Mouse (Mus musculus): ENCODE data around the gene Elk3. TPM values are rescaled to one million over a fixed set of nuclear protein-coding genes. Genes with fewer than 3 reads are reported as not detected.

Elk3 gene
- total RNA-seq, 1 experiment, result 15.7 TPM

DNA sequence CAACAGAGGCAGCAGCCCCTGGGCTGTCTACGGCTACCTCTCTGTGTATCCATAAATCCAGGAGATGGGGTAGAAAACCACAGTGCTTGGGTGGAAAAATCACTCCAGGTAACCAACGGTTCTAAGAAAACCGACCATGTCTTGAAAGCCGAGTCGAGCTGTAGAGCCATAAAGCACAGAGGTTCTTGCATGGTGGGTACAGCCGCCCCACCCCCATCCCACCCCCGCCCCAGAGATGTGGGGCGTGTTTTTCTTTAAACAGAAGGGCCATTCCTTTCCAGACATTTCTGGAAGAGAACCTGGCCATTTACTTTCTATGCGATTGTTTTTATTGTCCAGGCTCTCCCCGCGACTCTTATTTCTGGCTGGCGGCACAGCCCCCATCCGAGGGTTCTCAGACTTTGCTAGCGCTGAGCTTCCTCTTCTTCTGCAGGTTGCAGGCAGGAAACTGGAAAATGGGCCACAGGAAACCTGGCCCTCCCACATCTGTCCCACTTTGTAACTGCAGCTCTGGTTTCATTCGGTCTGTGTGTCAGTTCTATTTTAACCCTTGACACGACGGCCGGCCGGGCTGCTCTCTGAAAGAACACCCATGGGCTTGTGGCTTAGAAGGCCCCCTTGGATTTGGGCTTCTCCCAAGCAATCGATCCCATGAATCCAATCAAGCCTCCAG is 16.3 kb downstream of the Elk3 start:
- DNase-seq (ENCODE audit: low read depth, low spot score), result no peak
- in situ Hi-C loops (cut with MboI; ENCODE audit: low sequenced_read_pairs in 2 of 2, unreplicated experiment in 2 of 2), result loop anchor here in 1 of 2 experiments (5.0 kb wide), 2 partner anchors 73 to 128 kb away; no protein-coding TSS in a partner anchor
- Histone ChIP-seq H3K4me3 (ENCODE audit: insufficient read depth in 1 of 2, low read depth in 1 of 2, low read length in 2 of 2, poor library complexity in 1 of 2, severe bottlenecking in 1 of 2) (no peak overlapping the region), H3K36me3 (ENCODE audit: control insufficient read depth, insufficient read depth, low read length, poor library complexity, severe bottlenecking) (no peaks in the 10 kb centered on the region), H3K9ac (ENCODE audit: insufficient read depth, low read depth, low read length, poor library complexity, severe bottlenecking) (peak overlapping the region; percentile 8; the same call in 1 of the 2 replicates), H3K4me1 (ENCODE audit: control insufficient read depth in 2 of 2, insufficient read depth in 2 of 2, low read length in 2 of 2, poor library complexity in 1 of 2) (peaks cover 8 to 18% of the 10 kb centered on the region in 2 experiments; a peak in 3 of 4 replicates), H3K9me3 (ENCODE audit: control insufficient read depth, insufficient read depth, low read depth, low read length) (no peaks in the 10 kb centered on the region), H3K27ac (ENCODE audit: insufficient read depth, low read depth, low read length, poor library complexity, severe bottlenecking) (peak overlapping the region; percentile 50; the same call in 1 of the 2 replicates)
- TF ChIP-seq CHD2 (IDR thresholded peaks at IDR 0.05; ENCODE audit: low read depth, low read length), result no peak
- no peak for TF ChIP-seq HCFC1 (IDR thresholded peaks at IDR 0.05; ENCODE audit: borderline replicate concordance, insufficient read depth, low read length)
- TF ChIP-seq ZC3H11A (IDR thresholded peaks at IDR 0.05; ENCODE audit: borderline replicate concordance, low read depth, low read length), result no peak
- no peak for TF ChIP-seq MAFK (IDR thresholded peaks at IDR 0.05; ENCODE audit: insufficient read depth, low read depth, low read length)
- TF ChIP-seq ZNF384 (IDR thresholded peaks at IDR 0.05; ENCODE audit: low read depth, low read length), result no peak

DNA sequence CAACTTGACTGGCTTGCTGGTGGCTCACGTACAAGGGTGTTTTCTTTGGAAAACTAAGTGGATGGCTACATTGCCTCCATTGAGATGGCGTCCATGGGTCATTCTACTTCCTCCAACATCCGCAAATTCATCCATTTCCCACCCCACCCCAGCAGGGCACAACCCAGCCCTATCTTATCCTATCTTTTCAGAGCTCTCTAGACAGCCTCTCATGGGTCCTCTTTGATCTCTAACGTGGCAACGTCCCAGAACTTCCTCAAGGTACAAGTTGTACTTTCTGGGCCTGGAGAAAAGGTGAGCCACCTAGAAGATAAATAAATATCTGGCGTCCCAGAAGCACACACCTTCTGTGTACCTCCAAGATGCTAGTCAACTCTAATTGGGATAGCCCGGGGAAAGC is 17.3 kb downstream of the Elk3 start:
- in situ Hi-C loops (cut with MboI; ENCODE audit: low sequenced_read_pairs in 2 of 2, unreplicated experiment in 2 of 2), result loop anchor here in 1 of 2 experiments (5.0 kb wide), 1 partner anchor 129 kb away; no protein-coding TSS in a partner anchor
- Histone ChIP-seq H3K36me3 (ENCODE audit: control insufficient read depth, insufficient read depth, low read length, poor library complexity, severe bottlenecking) (no peaks in the 10 kb centered on the region), H3K4me3 (ENCODE audit: insufficient read depth in 1 of 2, low read depth in 1 of 2, low read length in 2 of 2, poor library complexity in 1 of 2, severe bottlenecking in 1 of 2) (no peak overlapping the region), H3K9me3 (ENCODE audit: control insufficient read depth, insufficient read depth, low read depth, low read length) (no peaks in the 10 kb centered on the region), H3K9ac (ENCODE audit: insufficient read depth, low read depth, low read length, poor library complexity, severe bottlenecking) (no peak overlapping the region), H3K4me1 (ENCODE audit: control insufficient read depth in 2 of 2, insufficient read depth in 2 of 2, low read length in 2 of 2, poor library complexity in 1 of 2) (peaks cover 8 to 18% of the 10 kb centered on the region in 2 experiments; a peak in 3 of 4 replicates), H3K27ac (ENCODE audit: insufficient read depth, low read depth, low read length, poor library complexity, severe bottlenecking) (no peak overlapping the region)
- no peak for DNase-seq (ENCODE audit: low read depth, low spot score)
- TF ChIP-seq CHD2 (IDR thresholded peaks at IDR 0.05; ENCODE audit: low read depth, low read length) (no peak), ZC3H11A (IDR thresholded peaks at IDR 0.05; ENCODE audit: borderline replicate concordance, low read depth, low read length) (no peak), ZNF384 (IDR thresholded peaks at IDR 0.05; ENCODE audit: low read depth, low read length) (no peak), HCFC1 (IDR thresholded peaks at IDR 0.05; ENCODE audit: borderline replicate concordance, insufficient read depth, low read length) (no peak), MAFK (IDR thresholded peaks at IDR 0.05; ENCODE audit: insufficient read depth, low read depth, low read length) (no peak)

DNA sequence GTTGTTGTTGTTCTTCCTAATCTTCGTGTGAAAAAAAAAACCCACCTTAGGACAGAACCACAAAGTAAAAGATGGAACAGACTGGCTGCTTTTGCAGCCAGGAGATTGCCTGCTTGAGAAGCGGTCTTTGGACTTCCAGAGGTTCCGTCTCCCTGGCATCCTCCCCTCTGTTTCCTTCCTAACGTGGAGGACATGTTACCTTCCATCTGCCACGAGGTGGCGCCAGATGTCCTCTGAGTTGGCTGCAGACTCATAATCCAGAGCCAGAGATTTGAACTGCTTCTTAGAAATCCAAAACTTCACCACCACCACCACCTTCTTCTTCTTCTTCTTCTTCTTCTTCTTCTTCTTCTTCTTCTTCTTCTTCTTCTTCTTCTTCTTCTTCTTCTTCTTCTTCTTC is 19.1 kb downstream of the Elk3 start:
- Histone ChIP-seq H3K4me1 (ENCODE audit: control insufficient read depth in 2 of 2, insufficient read depth in 2 of 2, low read length in 2 of 2, poor library complexity in 1 of 2) (peaks cover 4 to 10% of the 10 kb centered on the region in 2 experiments; a peak in 3 of 4 replicates), H3K4me3 (ENCODE audit: insufficient read depth in 1 of 2, low read depth in 1 of 2, low read length in 2 of 2, poor library complexity in 1 of 2, severe bottlenecking in 1 of 2) (no peak overlapping the region), H3K9me3 (ENCODE audit: control insufficient read depth, insufficient read depth, low read depth, low read length) (no peaks in the 10 kb centered on the region), H3K27ac (ENCODE audit: insufficient read depth, low read depth, low read length, poor library complexity, severe bottlenecking) (no peak overlapping the region), H3K9ac (ENCODE audit: insufficient read depth, low read depth, low read length, poor library complexity, severe bottlenecking) (no peak overlapping the region), H3K36me3 (ENCODE audit: control insufficient read depth, insufficient read depth, low read length, poor library complexity, severe bottlenecking) (no peaks in the 10 kb centered on the region)
- TF ChIP-seq HCFC1 (IDR thresholded peaks at IDR 0.05; ENCODE audit: borderline replicate concordance, insufficient read depth, low read length) (no peak), ZC3H11A (IDR thresholded peaks at IDR 0.05; ENCODE audit: borderline replicate concordance, low read depth, low read length) (peak; percentile 76; the same call in 1 of the 2 replicates), CHD2 (IDR thresholded peaks at IDR 0.05; ENCODE audit: low read depth, low read length) (no peak)
- in situ Hi-C loops (cut with MboI; ENCODE audit: low sequenced_read_pairs in 2 of 2, unreplicated experiment in 2 of 2), result loop anchor here in 1 of 2 experiments (5.0 kb wide), 1 partner anchor 130 kb away; no protein-coding TSS in a partner anchor
- DNase-seq (ENCODE audit: low read depth, low spot score), result peak; percentile 88

DNA sequence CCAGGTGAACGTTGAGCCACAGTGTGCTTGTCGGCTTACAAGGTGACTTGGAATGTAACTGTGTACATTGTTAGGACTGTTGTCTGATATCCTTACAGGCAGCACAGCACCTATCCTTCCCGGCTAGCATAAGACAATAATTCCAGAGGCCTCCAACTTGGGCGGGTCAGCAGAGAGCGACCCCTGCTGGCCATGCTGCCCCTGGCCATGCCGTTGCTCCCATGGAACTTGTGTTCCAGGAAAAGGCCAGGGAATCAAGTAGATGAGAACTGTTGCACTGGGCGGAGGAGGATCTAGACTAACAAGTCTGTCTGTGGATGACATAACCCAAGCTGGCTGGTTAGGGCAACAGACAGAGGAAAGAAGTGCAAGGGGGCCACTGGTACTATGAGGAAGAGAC is 19.6 kb downstream of the Elk3 start:
- peaks cover 2 to 9% of the 10 kb centered on the region in 2 experiments; a peak in 3 of 4 replicates for H3K4me1 ChIP-seq (ENCODE audit: control insufficient read depth in 2 of 2, insufficient read depth in 2 of 2, low read length in 2 of 2, poor library complexity in 1 of 2)
- no peak overlapping the region for H3K4me3 ChIP-seq (ENCODE audit: insufficient read depth in 1 of 2, low read depth in 1 of 2, low read length in 2 of 2, poor library complexity in 1 of 2, severe bottlenecking in 1 of 2)
- in situ Hi-C loops (cut with MboI; ENCODE audit: low sequenced_read_pairs in 2 of 2, unreplicated experiment in 2 of 2), result loop anchor here in 1 of 2 experiments (5.0 kb wide), 1 partner anchor 131 kb away; no protein-coding TSS in a partner anchor
- no peak overlapping the region for H3K9ac ChIP-seq (ENCODE audit: insufficient read depth, low read depth, low read length, poor library complexity, severe bottlenecking)
- H3K27ac ChIP-seq (ENCODE audit: insufficient read depth, low read depth, low read length, poor library complexity, severe bottlenecking), result no peak overlapping the region
- DNase-seq (ENCODE audit: low read depth, low spot score), result no peak
- H3K36me3 ChIP-seq (ENCODE audit: control insufficient read depth, insufficient read depth, low read length, poor library complexity, severe bottlenecking), result no peaks in the 10 kb centered on the region
- TF ChIP-seq ZC3H11A (IDR thresholded peaks at IDR 0.05; ENCODE audit: borderline replicate concordance, low read depth, low read length) (0 out of 2 replicates have a peak, but pooled peaks have one; percentile 37), ZNF384 (IDR thresholded peaks at IDR 0.05; ENCODE audit: low read depth, low read length) (no peak)
- no peaks in the 10 kb centered on the region for H3K9me3 ChIP-seq (ENCODE audit: control insufficient read depth, insufficient read depth, low read depth, low read length)
